Mouse (Mus musculus): ENCODE results near the gene Zfp36l2. TPM values are rescaled to one million over a fixed set of nuclear protein-coding genes. Genes with fewer than 3 reads are reported as not detected.

The Zfp36l2 gene
- polyA plus RNA-seq, 1 experiment from 2014 or later = 6.6 TPM

GRCm38 (mm10) chr17:84147183-84148108 lies 40.3 kb downstream of the Zfp36l2 start:
- Histone ChIP-seq H3K9me3 (replicated peaks) (no peaks in the 10 kb centered on the region), H3K27ac (peak overlapping the region; percentile 79; the same call in 1 of the 2 replicates), H3K9ac (no peak overlapping the region), H3K4me1 (replicated peaks) (peaks cover 65% of the 10 kb centered on the region), H3K27me3 (no peaks in the 10 kb centered on the region), H3K36me3 (no peaks in the 10 kb centered on the region), H3K4me2 (no peak overlapping the region), H3K4me3 (no peak overlapping the region)
- 50% methylated on average over 11 of the region's 11 CpGs for WGBS
- ATAC-seq (replicated peaks; ENCODE audit: insufficient number of reproducible peaks, insufficient read depth, low FRiP score, low read depth) = no peak

- no peak for ATAC-seq (replicated peaks; ENCODE audit: insufficient number of reproducible peaks, insufficient read depth, low FRiP score, low read depth)
- peaks cover 69% of the 10 kb centered on the region for H3K4me1 ChIP-seq (replicated peaks)
- WGBS = 70% methylated on average over 7 of the region's 7 CpGs
- peak overlapping the region; percentile 79 for H3K27ac ChIP-seq
- H3K27me3 ChIP-seq = no peaks in the 10 kb centered on the region
- H3K4me2 ChIP-seq = no peak overlapping the region
- no peaks in the 10 kb centered on the region for H3K9me3 ChIP-seq (replicated peaks)
- H3K4me3 ChIP-seq = no peak overlapping the region
- no peaks in the 10 kb centered on the region for H3K36me3 ChIP-seq
- no peak overlapping the region for H3K9ac ChIP-seq
Observed at GRCm38 (mm10) chr17:84146458-84147182, 41.1 kb downstream of the Zfp36l2 start.

- peaks cover 76% of the 10 kb centered on the region for H3K4me1 ChIP-seq (replicated peaks)
- H3K9ac ChIP-seq = no peak overlapping the region
- WGBS = 31% methylated on average over 10 of the region's 10 CpGs
- H3K27me3 ChIP-seq = no peaks in the 10 kb centered on the region
- no peak overlapping the region for H3K4me2 ChIP-seq
- no peaks in the 10 kb centered on the region for H3K9me3 ChIP-seq (replicated peaks)
- H3K4me3 ChIP-seq = no peak overlapping the region
- peak overlapping the region; percentile 79 for H3K27ac ChIP-seq
- H3K36me3 ChIP-seq = no peaks in the 10 kb centered on the region
- ATAC-seq (replicated peaks; ENCODE audit: insufficient number of reproducible peaks, insufficient read depth, low FRiP score, low read depth) = no peak; the same call in 1 of the 2 replicates
Observed at GRCm38 (mm10) chr17:84145826-84146287, 41.9 kb downstream of the Zfp36l2 start.

GRCm38 (mm10) chr17:84144762-84145599 lies 42.8 kb downstream of the Zfp36l2 start:
- Histone ChIP-seq H3K36me3 (no peaks in the 10 kb centered on the region), H3K27ac (peak overlapping the region; percentile 79), H3K9ac (no peak overlapping the region), H3K27me3 (no peaks in the 10 kb centered on the region), H3K9me3 (replicated peaks) (no peaks in the 10 kb centered on the region), H3K4me1 (replicated peaks) (peaks cover 83% of the 10 kb centered on the region), H3K4me3 (no peak overlapping the region), H3K4me2 (no peak overlapping the region)
- WGBS = 69% methylated on average over 5 of the region's 5 CpGs
- no peak for ATAC-seq (replicated peaks; ENCODE audit: insufficient number of reproducible peaks, insufficient read depth, low FRiP score, low read depth)

- Histone ChIP-seq H3K4me2 (no peak overlapping the region), H3K9ac (no peak overlapping the region), H3K36me3 (no peaks in the 10 kb centered on the region), H3K27ac (no peak overlapping the region), H3K27me3 (no peaks in the 10 kb centered on the region), H3K4me1 (replicated peaks) (peaks cover 76% of the 10 kb centered on the region), H3K9me3 (replicated peaks) (no peaks in the 10 kb centered on the region), H3K4me3 (no peak overlapping the region)
- WGBS = 85% methylated on average over 3 of the region's 3 CpGs
- ATAC-seq (replicated peaks; ENCODE audit: insufficient number of reproducible peaks, insufficient read depth, low FRiP score, low read depth) = no peak
Observed at GRCm38 (mm10) chr17:84144130-84144529, 43.6 kb downstream of the Zfp36l2 start.

GRCm38 (mm10) chr17:84143219-84143844 lies 44.4 kb downstream of the Zfp36l2 start:
- Histone ChIP-seq H3K4me3 (no peak overlapping the region), H3K36me3 (no peaks in the 10 kb centered on the region), H3K4me1 (replicated peaks) (peaks cover 68% of the 10 kb centered on the region), H3K9ac (no peak overlapping the region), H3K9me3 (replicated peaks) (no peaks in the 10 kb centered on the region), H3K27me3 (no peaks in the 10 kb centered on the region), H3K27ac (peak overlapping the region; percentile 88), H3K4me2 (no peak overlapping the region)
- WGBS = 43% methylated on average over 12 of the region's 12 CpGs
- no peak for ATAC-seq (replicated peaks; ENCODE audit: insufficient number of reproducible peaks, insufficient read depth, low FRiP score, low read depth)

- H3K4me1 ChIP-seq (replicated peaks) = peaks cover 64% of the 10 kb centered on the region
- H3K4me2 ChIP-seq = 0 out of 2 replicates have a peak overlapping the region, but pooled peaks have one; percentile 8
- H3K27ac ChIP-seq = peak overlapping the region; percentile 88
- ATAC-seq (replicated peaks; ENCODE audit: insufficient number of reproducible peaks, insufficient read depth, low FRiP score, low read depth) = peak; percentile 44; the same call in 1 of the 2 replicates
- no peaks in the 10 kb centered on the region for H3K27me3 ChIP-seq
- H3K36me3 ChIP-seq = no peaks in the 10 kb centered on the region
- WGBS = 65% methylated on average over 6 of the region's 6 CpGs
- H3K4me3 ChIP-seq = no peak overlapping the region
- no peak overlapping the region for H3K9ac ChIP-seq
- no peaks in the 10 kb centered on the region for H3K9me3 ChIP-seq (replicated peaks)
Observed at GRCm38 (mm10) chr17:84141691-84142090, 46.1 kb downstream of the Zfp36l2 start.

GRCm38 (mm10) chr17:84140822-84141507 lies 46.8 kb downstream of the Zfp36l2 start:
- ATAC-seq (replicated peaks; ENCODE audit: insufficient number of reproducible peaks, insufficient read depth, low FRiP score, low read depth) = peak; percentile 47
- H3K9me3 ChIP-seq (replicated peaks) = no peaks in the 10 kb centered on the region
- no peaks in the 10 kb centered on the region for H3K27me3 ChIP-seq
- H3K4me3 ChIP-seq = no peak overlapping the region
- H3K4me1 ChIP-seq (replicated peaks) = peaks cover 62% of the 10 kb centered on the region
- peak overlapping the region; percentile 88 for H3K27ac ChIP-seq
- H3K9ac ChIP-seq = no peak overlapping the region
- H3K36me3 ChIP-seq = no peaks in the 10 kb centered on the region
- 54% methylated on average over 10 of the region's 10 CpGs for WGBS
- H3K4me2 ChIP-seq = peak overlapping the region; percentile 8; the same call in 1 of the 2 replicates

- Histone ChIP-seq H3K9me3 (replicated peaks) (no peaks in the 10 kb centered on the region), H3K4me3 (no peak overlapping the region), H3K27me3 (no peaks in the 10 kb centered on the region), H3K27ac (no peak overlapping the region), H3K36me3 (no peaks in the 10 kb centered on the region), H3K4me1 (replicated peaks) (peaks cover 44% of the 10 kb centered on the region), H3K9ac (no peak overlapping the region), H3K4me2 (0 out of 2 replicates have a peak overlapping the region, but pooled peaks have one; percentile 13)
- no peak for ATAC-seq (replicated peaks; ENCODE audit: insufficient number of reproducible peaks, insufficient read depth, low FRiP score, low read depth)
- WGBS = 88% methylated on average over 11 of the region's 11 CpGs
Observed at GRCm38 (mm10) chr17:84137393-84138171, 50.2 kb downstream of the Zfp36l2 start.
